Mouse (Mus musculus) liver, postnatal 0 days (tissue): ENCODE measurements around the gene Jpt2.
A peak's percentile ranks its signal among the peaks of the same experiment; 100 is the strongest.

Source experiments
- CTCF ChIP-seq: sonication (generic); IDR thresholded peaks from 2 replicates; pipeline ENCODE4 v1.5.1; 2016; ENCODE audit warnings: antibody characterized with exemption, low read depth
- EP300 ChIP-seq: IDR thresholded peaks from 2 replicates; pipeline ENCODE4 v1.6.1; 2016; ENCODE audit warnings: antibody characterized with exemption, low read depth, mild to moderate bottlenecking

DNA sequence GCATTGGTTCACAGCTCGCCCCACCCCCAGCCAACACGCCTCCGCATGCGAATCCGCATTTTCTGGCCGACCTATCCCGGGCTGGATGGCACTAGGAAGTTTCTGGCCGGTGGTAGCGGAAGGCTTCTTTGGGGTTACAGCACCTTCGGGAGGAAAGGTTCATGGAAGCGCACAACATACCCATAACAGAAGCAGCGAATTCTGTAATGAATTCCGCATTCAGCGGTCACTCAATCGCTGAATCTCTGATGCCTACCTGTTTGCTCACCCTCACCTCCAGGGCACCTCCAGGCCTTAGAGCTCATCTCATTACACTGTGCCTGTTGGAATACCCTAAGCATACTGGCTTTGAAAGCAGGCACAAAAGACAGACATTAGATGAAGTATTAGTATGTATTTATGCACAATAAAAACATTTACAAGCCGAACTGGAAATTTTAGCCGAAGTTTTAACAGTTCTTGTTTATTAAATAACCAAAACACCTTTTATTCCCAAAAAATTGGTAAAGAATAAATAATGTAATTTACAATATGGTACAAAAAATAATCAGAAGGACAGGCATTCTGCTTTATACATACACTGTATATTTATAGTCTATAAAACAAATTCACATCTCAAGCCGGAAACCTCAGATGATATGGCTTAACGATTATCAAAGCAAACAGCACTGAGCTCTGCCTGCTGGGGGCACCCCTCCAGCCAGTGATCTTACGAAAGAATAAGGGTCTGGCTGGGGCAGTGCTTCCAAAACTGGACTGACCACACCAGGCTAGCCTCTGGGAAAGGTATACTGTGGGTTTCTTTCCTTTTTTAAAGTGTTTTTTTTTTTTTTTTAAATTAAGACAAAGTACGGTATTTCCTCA is 595 bp upstream of the Jpt2 start:
- TF ChIP-seq CTCF (peak; percentile 17), EP300 (no peak)
